Mouse (Mus musculus): ENCODE results near the gene Usp6nl.

Usp6nl gene

DNA sequence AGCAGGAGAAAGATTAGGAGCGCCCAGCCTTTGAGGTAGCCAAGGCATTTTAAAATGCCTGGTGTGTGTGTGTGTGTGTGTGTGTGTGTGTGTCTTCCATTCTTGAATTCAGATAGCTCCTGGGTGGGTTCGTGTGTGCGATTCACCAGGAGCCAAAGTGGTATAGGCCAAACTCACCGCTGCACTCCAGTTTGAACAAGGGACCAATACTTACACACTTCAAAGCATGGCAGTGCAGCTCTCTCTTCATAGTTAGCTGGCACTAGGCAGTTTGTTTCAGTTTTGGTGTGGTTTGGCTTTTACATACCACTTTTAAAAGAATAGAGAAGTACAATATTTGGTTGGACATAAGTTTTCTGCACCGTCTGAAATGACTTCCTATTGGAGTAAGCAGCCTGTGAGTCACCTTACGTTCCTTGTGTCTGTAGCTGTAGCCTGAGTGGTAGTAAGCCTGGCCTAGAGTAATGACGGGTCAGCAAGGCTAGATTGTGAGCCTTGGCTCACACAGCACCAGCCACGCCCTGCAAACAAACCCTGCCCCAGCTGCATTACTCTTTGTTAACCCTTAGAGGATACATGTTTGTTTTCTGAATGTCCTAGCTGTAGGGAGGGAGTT is 56.2 kb downstream of the Usp6nl start:
- no peak for DNase-seq

DNA sequence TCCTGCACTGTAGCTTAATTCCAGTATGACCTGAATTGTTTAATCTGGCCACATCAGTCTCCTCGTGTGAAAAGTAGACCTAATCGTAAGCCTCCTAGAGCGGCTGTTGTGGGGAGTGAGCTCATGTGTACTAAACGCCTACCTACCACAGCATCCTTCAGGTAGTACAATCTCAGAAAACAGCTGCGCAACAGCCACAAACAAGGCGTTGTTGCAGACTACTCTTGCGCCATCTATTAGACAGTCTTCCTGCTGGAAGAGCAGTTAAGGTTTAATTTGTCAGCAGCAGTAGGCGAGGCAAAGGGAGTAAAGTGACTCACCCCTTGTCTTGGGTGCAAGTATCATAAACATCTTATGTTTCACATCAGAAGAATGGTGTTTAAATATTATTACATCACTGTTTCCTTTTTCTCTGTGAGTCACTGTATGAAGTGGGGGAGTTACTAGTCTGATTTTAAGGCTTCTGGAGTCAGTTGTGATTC is 57.3 kb downstream of the Usp6nl start:
- no peak for DNase-seq

DNA sequence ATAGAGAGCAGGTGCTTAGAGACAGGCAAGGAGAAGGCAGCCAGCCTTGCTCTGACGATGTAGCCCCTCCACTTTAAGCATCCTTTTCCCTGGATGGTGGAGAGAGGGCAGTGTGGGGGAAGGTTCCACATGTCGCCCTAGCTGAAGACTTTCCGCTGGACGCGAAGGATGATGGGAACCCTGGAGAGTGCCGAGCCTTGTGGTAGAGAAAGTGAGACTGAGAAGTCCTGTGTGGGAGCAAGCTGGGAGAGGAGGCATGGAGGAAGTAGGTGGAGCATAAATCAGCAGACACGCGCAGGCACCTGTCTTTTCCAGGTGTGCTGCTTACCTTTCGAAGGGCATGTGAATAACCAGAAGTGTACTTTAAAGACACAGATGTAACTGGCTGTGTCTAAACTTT is 57.9 kb downstream of the Usp6nl start:
- DNase-seq, result no peak

DNA sequence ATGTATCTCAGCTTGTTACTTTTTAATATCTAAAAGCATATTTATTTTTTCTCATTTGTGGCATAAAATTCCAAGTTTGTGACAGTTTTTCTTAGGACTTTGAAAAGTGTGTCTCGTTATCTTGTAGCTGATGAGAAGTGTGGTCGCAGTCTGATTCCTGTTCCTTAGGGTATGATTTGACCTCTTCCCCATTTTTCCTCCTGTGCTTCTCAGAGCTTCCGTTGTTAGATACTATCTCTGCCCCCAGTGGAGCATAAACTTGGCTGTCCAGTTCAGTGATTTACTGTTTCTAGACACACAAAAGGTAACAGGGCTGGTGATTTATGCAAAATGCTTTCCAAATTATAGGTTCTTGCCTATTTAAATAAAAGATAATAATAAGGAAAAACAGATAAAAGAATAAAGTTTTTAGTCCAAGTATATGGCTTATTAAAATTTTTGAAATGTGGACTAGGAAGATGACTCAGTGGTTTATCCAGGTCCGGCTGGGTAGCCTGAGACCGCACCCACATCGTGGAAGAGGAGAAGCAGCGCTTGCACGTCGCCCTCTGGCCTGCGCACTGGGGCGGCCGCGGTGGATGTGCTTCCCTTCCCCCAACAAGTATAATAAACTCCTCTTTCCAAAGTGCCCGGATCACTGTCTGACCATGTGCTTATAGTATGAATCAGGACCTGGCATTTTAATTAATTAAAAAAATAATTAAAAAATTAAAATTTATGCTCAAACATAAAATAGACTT is 62.1 kb downstream of the Usp6nl start:
- no peak for DNase-seq

DNA sequence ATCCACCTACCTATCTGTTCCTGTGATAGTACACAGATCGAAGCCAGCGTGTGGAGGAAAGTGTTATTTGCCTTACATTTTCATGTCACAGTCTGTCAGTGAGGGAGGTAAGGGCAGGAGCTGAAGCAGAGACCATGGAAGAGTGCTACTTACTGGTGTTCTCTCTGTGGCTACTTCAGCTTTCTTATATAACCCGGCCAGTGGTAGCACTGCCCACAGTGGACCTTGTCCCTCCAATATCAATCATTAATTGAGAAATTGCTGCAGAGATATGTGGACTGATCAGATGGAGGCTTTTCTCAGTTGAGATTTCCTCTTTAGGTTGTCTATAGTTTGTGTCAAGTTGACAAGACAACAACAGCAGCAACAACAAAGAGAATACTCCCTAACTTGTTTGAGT is 66.7 kb downstream of the Usp6nl start:
- DNase-seq, result no peak

DNA sequence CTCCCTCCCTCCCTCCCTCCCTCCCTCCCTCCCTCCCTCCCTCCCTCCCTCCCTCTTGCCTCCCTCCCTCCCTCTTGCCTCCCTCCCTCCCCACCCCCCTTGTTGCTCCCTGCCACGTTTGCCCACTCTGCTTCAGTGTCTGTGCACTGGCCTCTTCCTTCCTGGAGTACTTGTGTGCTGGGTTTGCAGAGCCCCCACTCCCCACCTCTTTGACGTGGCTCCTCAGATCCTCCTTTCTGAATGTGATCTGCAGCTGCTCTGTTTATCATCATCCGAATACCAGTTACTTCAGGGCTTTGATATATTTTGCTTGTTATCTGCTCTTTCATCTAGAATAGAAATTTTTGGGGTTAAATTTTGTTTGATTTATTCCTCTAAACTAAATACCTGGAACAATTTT is 68.8 kb downstream of the Usp6nl start:
- no peak for DNase-seq

DNA sequence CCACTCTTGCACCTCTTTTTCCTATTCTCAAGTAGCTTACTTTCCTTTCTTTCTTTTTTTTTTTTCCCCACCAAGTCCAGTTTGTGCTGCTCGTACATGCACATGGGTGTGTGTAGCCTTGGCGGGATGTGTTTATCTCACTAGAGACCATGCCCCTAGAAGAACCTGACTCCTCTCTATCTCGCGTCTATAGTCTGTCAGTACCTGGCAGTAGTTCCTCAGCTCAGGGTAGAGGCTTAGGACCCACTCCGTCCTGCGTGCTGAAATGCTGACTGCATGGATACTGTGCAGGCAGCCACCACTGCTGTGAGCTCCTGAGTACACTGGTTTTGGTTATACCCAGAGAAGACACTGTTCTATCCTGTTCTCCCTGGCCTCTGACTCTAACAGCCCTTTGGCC is 69.5 kb downstream of the Usp6nl start:
- no peak for DNase-seq

DNA sequence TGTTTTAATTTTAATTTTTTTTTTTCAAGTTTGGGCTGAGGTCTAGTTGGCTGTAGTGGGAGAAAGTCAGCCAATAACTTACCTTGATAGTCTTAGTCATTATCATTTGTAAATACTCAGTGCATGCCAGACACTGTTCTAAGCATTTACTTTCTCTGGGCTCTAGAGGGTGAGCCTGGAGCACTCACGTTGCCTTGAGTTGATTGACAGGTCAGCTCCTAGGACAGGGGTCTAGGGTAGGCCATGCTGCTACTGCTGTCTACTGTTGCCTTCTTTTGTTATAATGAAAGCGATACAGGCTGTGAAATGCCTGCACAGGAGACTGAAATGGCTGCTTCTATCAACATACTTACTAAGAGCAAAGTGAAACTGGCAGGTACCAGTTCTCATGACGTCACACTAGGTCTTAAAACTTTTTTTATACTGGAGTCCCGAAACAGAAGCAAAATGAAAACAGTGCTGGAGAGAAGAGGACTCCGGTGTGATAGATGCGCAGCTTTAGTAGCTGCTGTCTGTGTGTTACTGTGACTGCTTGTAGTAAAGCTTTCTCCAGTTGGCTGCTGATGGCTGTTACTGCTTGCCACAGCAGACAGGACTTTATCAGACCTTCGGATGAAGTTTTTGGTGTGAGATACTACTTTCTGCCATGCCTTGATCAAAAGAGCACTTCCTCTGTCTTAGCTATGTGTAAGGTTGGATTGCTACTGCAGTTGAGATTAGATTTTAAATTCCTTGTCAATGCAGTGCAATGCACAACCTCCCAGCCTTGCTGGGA is 73.6 kb downstream of the Usp6nl start:
- DNase-seq, result no peak

DNA sequence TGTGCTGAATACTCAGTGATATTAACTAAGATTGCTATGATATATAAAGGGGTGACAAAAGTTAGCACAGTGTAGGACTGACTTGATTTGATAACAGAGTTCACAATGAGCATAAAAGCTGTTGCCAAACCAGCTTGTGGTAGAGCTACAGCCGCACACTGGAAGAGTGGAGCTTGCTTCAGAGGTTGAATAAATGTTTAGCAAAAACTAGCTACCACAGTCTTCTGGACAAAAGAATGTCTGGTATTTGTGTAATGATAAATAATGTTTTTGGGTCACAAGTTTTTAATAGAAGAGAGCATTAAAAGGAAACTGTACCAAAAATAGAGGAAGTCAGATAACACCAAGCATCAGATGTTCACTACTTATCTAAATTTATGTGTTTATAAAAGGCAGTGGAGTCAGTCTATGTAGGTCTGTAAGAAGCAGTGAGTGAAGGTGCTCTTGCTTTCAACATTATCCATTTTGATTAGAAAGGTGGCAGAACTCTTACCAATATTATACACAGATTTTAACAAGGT is 74.2 kb downstream of the Usp6nl start:
- no peak for DNase-seq

DNA sequence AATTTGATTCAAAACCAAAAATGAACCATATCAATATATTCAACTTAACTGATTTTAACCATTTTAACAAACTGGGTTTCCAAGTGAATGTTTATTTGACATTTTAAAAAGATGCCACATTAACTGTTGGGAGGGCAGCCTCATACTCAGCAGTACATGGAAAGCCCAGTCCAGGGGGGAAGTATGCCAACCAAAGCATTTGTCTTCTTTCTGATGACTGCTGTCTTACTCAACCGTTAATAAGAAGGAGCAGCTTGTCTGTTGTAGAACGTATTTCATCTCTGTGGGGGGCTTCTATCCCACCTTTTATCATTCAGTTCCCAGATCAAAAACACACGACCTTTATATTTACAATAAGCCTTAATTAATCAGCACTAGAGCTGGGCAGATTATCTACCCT is 74.7 kb downstream of the Usp6nl start:
- no peak for DNase-seq

DNA sequence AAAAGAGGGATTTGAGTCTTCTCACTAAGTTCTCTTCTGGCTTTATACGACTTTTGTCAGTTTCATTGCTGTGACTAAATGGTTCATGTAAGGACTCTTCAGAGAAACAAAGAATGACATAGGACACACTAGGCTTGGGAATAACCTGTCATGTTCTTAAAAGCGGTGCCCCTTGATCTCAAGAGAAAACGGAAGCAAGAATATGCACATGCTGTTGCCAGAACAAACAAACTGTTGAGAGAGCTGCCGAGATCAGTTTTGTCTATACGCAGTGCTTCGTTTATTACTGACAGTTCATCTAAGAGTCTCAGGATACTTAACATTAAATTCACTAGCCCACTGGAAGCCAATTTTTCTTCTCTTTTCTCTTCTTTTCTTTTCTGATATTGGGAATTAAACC is 76.4 kb downstream of the Usp6nl start:
- DNase-seq, result no peak

DNA sequence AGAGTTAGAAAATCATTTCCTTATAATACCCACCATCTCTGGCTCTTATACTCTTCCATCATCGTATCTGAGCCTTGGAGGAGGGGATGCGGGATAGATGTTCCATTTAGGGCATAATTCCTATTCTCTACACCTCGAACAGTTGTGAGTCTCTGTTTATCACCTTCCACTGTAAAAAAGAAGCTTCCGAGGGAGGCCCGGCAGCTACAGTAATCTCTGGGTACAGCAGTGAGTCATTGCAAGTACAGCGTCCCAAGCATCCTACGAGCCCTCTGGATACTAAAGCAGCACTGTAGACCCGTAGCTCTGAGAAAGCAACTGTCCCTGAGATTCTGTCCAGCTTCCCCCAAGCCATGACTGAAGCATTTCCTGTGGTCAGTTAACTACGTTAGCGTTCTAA is 78.6 kb downstream of the Usp6nl start:
- DNase-seq, result no peak

DNA sequence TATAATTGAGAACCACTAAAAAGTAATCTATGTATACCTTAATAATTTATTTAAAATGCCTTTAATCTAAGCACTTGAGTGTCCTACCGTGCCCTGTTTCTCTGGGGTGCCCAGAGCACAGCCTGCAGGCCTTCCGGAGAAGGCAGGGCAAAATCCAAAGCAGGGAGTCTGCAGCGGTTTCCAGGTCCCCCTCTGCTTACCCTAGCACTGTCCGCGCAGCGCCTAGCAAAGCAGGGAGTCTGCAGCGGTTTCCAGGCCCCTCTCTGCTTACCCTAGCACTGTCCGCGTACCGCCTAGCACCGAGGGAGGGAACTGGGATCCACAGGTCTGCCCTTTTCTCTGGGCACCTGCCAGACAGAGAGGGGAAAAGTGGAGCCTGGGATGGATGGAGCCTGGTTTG is 80.9 kb downstream of the Usp6nl start:
- DNase-seq, result peak; percentile 84

DNA sequence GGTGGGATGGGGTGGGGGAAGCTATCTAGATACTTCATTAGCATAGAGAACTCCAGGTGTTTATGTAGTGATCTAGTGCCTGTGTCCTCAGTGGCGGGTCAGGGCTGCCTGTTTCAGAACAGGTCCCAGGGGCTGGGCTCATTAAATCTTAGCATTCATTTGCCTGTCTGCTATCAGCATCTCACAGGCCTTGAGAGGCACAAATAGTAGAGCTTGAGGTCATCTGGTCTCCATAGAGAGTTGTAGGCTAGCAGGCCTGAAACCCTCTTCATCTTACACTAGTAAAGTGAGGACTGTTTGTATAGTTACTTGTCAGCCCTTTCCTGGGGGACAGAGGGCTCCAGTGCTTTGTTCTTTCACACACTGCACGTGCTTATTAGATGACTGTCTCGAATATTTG is 81.5 kb downstream of the Usp6nl start:
- no peak for DNase-seq

DNA sequence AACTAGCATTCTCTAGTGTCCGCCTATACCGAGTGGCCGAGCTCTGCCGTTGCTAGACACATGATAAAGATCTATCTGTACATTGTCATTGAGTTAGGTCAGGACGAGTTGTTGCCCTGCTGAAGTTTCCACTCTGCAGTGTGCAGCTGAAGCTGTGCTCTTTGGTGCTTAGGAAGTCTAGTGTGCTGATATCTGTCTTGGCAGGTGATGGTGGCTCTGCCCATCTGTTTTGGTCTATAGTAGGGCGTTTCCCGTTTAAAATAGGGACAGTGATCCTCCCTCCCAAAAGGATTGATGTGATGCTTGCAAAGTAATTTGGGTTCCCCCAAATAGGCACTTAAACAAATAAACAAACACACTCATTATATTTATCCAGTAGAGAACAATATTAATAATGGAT is 82.2 kb downstream of the Usp6nl start:
- DNase-seq, result no peak

DNA sequence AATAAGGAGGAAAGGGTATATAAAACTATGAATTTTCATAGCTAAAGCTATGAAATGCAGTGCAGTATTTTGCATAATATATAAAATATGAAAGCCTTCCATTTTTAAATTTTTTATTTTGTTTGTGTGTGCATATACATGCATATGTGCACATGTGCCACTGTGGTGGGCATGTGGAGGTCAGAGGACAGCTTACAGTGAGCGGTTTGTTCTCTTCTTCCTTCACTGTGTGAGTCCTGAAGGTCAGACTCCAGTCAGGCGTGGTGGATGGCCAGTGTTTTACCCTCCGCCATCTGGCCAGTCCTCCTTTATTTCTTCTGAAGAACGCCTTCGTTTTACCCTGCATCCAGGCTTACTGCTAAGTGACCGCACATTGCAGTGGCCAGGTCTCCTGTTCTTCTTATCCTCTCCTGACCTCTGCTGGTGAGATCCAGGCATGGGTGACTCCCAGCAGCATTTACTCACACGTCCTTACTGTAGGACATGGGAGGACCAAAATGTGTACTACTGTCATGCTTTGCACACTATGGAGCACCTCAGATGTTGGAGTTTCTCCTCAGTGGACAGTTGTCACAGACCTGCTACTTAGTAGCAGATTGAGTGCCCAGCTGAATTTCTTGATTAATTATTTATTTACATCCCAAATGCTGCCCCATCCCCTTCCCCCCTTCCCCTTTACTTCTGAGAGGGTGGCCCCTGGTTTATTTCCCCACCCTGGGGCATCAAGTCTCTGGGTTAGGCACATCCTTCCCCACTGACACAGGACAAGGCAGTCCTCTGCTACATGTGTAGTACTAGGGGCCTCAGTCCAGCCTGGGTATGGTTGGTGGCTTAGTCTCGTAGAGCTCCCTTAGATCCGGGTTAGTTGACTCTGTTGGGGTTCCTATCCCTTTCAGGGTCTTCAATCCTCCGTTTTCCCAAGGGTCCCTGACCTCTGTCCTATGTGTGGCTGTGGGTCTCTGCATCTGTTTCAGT is 82.9 kb downstream of the Usp6nl start:
- peak; percentile 87 for DNase-seq

DNA sequence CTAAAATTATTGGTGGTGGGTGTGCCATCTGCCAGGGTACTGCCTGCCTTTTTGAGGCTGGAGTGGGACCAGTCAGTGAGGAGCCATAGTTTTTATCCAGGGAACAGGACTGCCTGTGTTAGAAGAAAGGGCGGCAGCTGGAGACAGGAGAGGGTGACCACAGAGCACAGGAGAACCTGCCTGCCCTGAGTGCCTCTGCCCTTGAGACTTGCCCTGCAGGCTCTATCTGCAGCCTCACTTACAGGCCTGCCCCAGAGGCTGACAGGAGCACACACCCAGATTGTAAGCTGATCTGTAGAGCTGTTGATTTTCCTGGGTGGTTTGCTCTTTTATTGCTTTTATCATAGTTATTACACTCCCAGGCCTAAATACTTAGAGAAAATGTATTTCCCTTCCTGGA is 85.2 kb downstream of the Usp6nl start:
- DNase-seq, result no peak

DNA sequence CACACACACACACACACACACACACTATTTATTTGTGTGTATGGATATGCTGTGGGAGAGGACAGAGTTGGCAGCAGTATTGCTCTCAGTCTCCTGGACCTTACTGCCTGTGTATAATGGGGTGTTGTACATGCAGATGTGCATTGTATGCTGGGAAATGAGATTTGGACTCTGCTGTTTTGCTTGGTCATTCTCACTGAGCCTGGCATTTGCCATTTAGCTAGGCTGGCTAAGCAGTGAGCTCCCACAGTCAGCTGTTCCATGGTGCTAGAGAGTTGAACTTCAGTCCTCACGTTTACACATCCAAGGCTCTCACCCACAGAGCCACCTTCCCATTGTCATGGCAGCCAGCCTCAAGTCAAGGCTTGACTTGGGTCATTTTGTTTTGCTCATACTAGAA is 90.2 kb downstream of the Usp6nl start:
- DNase-seq, result no peak

DNA sequence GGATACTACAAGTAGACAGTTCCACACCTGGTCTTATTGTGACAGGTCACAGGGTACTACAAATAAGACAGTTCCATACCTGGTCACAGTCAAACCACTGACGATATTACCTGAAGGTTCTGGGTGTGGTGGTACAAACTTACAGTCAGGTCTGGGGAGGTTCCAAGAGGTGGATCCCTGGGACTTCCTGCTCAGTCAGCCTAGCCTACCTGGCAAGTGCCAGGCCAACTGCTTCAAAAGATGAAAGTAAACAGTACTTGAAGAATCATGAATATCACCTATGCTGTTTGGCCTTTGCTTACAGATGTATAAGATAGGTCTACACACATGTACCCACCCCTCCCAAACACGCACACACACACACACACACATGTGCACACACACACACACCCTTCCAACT is 91.3 kb downstream of the Usp6nl start:
- DNase-seq, result no peak

DNA sequence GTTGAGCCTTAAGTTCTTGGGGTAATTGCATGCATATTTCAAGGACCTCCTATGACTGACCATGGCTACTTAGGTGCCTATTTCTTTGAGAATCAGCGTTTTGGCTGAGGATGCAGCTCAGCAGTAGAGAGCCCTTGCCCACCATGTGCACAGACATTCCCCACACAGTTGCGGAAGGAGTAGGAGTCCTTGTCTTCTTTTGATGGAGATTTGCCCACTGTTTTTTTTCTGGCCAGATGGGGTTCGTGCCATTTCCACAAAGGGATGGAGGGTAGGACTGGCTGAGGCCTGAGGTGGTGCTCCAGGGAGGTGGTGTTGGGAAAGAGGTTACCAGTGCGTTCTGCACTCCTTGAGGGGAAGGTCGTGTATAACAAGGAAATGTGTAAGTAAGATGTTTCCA is 91.9 kb downstream of the Usp6nl start:
- no peak for DNase-seq

DNA sequence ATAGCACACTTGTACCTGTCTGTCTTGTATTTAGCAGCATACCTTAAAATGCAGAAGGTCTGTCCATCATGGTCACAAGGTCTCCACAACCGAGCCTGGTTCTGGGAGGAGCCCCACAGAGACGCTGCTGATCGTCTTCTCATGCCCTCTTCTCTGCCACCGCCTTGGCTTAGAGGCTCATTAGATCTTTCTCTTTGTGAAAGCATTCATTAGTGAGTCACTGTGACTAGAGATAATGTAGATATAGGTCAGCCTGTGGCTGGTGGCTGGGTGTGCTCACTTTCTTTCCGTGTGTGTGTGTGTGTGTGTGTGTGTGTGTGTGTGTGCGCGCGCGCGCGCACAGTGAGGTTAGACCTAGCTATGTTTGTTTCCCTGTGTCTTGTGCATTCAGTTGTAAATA is 94.7 kb downstream of the Usp6nl start:
- no peak for DNase-seq
